Mouse (Mus musculus): ENCODE data around the gene Abcd4. TPM values are rescaled to one million over a fixed set of nuclear protein-coding genes. Genes with fewer than 3 reads are reported as not detected.

Gene Abcd4
- polyA plus RNA-seq, 1 experiment, result 24.8 TPM

GRCm38 (mm10) chr12:84614524-84614923 lies 2.7 kb downstream of the Abcd4 start:
- peaks cover 3% of the 10 kb centered on the region for H3K4me1 ChIP-seq (ENCODE audit: control insufficient read depth, insufficient read depth, low read length)
- no peak overlapping the region for H3K4me3 ChIP-seq (ENCODE audit: insufficient read depth, low read length)
- TF ChIP-seq CTCF (IDR thresholded peaks at IDR 0.05; ENCODE audit: extremely low read depth, insufficient read depth, low read length) (no peak), POLR2A (IDR thresholded peaks at IDR 0.05; ENCODE audit: extremely low read depth, insufficient read depth, low read length) (no peak)
- H3K27ac ChIP-seq (ENCODE audit: insufficient read depth, low read length), result no peak overlapping the region

GRCm38 (mm10) chr12:84614001-84614400 lies 3.2 kb downstream of the Abcd4 start:
- H3K27ac ChIP-seq (ENCODE audit: insufficient read depth, low read length), result no peak overlapping the region
- peaks cover 3% of the 10 kb centered on the region for H3K4me1 ChIP-seq (ENCODE audit: control insufficient read depth, insufficient read depth, low read length)
- no peak overlapping the region for H3K4me3 ChIP-seq (ENCODE audit: insufficient read depth, low read length)
- TF ChIP-seq CTCF (IDR thresholded peaks at IDR 0.05; ENCODE audit: extremely low read depth, insufficient read depth, low read length), result no peak
- TF ChIP-seq POLR2A (IDR thresholded peaks at IDR 0.05; ENCODE audit: extremely low read depth, insufficient read depth, low read length), result no peak

- TF ChIP-seq POLR2A (IDR thresholded peaks at IDR 0.05; ENCODE audit: extremely low read depth, insufficient read depth, low read length) (no peak), CTCF (IDR thresholded peaks at IDR 0.05; ENCODE audit: extremely low read depth, insufficient read depth, low read length) (no peak)
- no peak overlapping the region for H3K27ac ChIP-seq (ENCODE audit: insufficient read depth, low read length)
- peaks cover 3% of the 10 kb centered on the region for H3K4me1 ChIP-seq (ENCODE audit: control insufficient read depth, insufficient read depth, low read length)
- H3K4me3 ChIP-seq (ENCODE audit: insufficient read depth, low read length), result no peak overlapping the region
Measured at GRCm38 (mm10) chr12:84612518-84612917, 4.7 kb downstream of the Abcd4 start.

GRCm38 (mm10) chr12:84611718-84612117 lies 5.5 kb downstream of the Abcd4 start:
- H3K4me1 ChIP-seq (ENCODE audit: control insufficient read depth, insufficient read depth, low read length), result peaks cover 3% of the 10 kb centered on the region
- no peak overlapping the region for H3K4me3 ChIP-seq (ENCODE audit: insufficient read depth, low read length)
- TF ChIP-seq POLR2A (IDR thresholded peaks at IDR 0.05; ENCODE audit: extremely low read depth, insufficient read depth, low read length), result no peak
- TF ChIP-seq CTCF (IDR thresholded peaks at IDR 0.05; ENCODE audit: extremely low read depth, insufficient read depth, low read length), result no peak
- H3K27ac ChIP-seq (ENCODE audit: insufficient read depth, low read length), result no peak overlapping the region

GRCm38 (mm10) chr12:84605860-84606259 lies 11.4 kb downstream of the Abcd4 start:
- no peak for TF ChIP-seq POLR2A (IDR thresholded peaks at IDR 0.05; ENCODE audit: extremely low read depth, insufficient read depth, low read length)
- peak; percentile 39 for TF ChIP-seq CTCF (IDR thresholded peaks at IDR 0.05; ENCODE audit: extremely low read depth, insufficient read depth, low read length)

GRCm38 (mm10) chr12:84604001-84604400 lies 13.2 kb downstream of the Abcd4 start:
- no peak overlapping the region for H3K27ac ChIP-seq (ENCODE audit: insufficient read depth, low read length)
- H3K4me3 ChIP-seq (ENCODE audit: insufficient read depth, low read length), result no peak overlapping the region
- TF ChIP-seq POLR2A (IDR thresholded peaks at IDR 0.05; ENCODE audit: extremely low read depth, insufficient read depth, low read length), result no peak
- TF ChIP-seq CTCF (IDR thresholded peaks at IDR 0.05; ENCODE audit: extremely low read depth, insufficient read depth, low read length), result no peak
- H3K4me1 ChIP-seq (ENCODE audit: control insufficient read depth, insufficient read depth, low read length), result no peaks in the 10 kb centered on the region

More at GRCm38 (mm10) chr12:84605860-84606259, 11.4 kb downstream of the Abcd4 start:
- Histone ChIP-seq H3K4me3 (ENCODE audit: insufficient read depth, low read length) (no peak overlapping the region), H3K27ac (ENCODE audit: insufficient read depth, low read length) (no peak overlapping the region), H3K4me1 (ENCODE audit: control insufficient read depth, insufficient read depth, low read length) (no peaks in the 10 kb centered on the region)

- H3K27ac ChIP-seq (ENCODE audit: insufficient read depth, low read length), result no peak overlapping the region
- TF ChIP-seq CTCF (IDR thresholded peaks at IDR 0.05; ENCODE audit: extremely low read depth, insufficient read depth, low read length), result no peak
- no peak for TF ChIP-seq POLR2A (IDR thresholded peaks at IDR 0.05; ENCODE audit: extremely low read depth, insufficient read depth, low read length)
- H3K4me1 ChIP-seq (ENCODE audit: control insufficient read depth, insufficient read depth, low read length), result no peaks in the 10 kb centered on the region
- H3K4me3 ChIP-seq (ENCODE audit: insufficient read depth, low read length), result no peak overlapping the region
Measured at GRCm38 (mm10) chr12:84598324-84598723, 18.9 kb downstream of the Abcd4 start.

GRCm38 (mm10) chr12:84589825-84590761 lies 27.1 kb downstream of the Abcd4 start:
- H3K4me1 ChIP-seq (ENCODE audit: control insufficient read depth, insufficient read depth, low read length), result no peaks in the 10 kb centered on the region
- peak overlapping the region; percentile 41 for H3K4me3 ChIP-seq (ENCODE audit: insufficient read depth, low read length)
- H3K27ac ChIP-seq (ENCODE audit: insufficient read depth, low read length), result no peak overlapping the region
- TF ChIP-seq POLR2A (IDR thresholded peaks at IDR 0.05; ENCODE audit: extremely low read depth, insufficient read depth, low read length), result no peak
- peak; percentile 99 for TF ChIP-seq CTCF (IDR thresholded peaks at IDR 0.05; ENCODE audit: extremely low read depth, insufficient read depth, low read length)

- TF ChIP-seq CTCF (IDR thresholded peaks at IDR 0.05; ENCODE audit: extremely low read depth, insufficient read depth, low read length), result no peak
- TF ChIP-seq POLR2A (IDR thresholded peaks at IDR 0.05; ENCODE audit: extremely low read depth, insufficient read depth, low read length), result no peak
- no peaks in the 10 kb centered on the region for H3K4me1 ChIP-seq (ENCODE audit: control insufficient read depth, insufficient read depth, low read length)
- H3K4me3 ChIP-seq (ENCODE audit: insufficient read depth, low read length), result no peak overlapping the region
- H3K27ac ChIP-seq (ENCODE audit: insufficient read depth, low read length), result no peak overlapping the region
Measured at GRCm38 (mm10) chr12:84581285-84581684, 35.9 kb downstream of the Abcd4 start.

GRCm38 (mm10) chr12:84578440-84578770 lies 38.8 kb downstream of the Abcd4 start:
- no peak for TF ChIP-seq POLR2A (IDR thresholded peaks at IDR 0.05; ENCODE audit: extremely low read depth, insufficient read depth, low read length)
- no peak for TF ChIP-seq CTCF (IDR thresholded peaks at IDR 0.05; ENCODE audit: extremely low read depth, insufficient read depth, low read length)
- Histone ChIP-seq H3K4me1 (ENCODE audit: control insufficient read depth, insufficient read depth, low read length) (no peaks in the 10 kb centered on the region), H3K4me3 (ENCODE audit: insufficient read depth, low read length) (no peak overlapping the region)

More at GRCm38 (mm10) chr12:84578440-84578770, 38.8 kb downstream of the Abcd4 start:
- no peak overlapping the region for H3K27ac ChIP-seq (ENCODE audit: insufficient read depth, low read length)

Measured in cortical plate, adult 2 months (tissue).